Mouse (Mus musculus) adrenal gland, adult (tissue): ENCODE measurements around the gene Gm9945.

Experiments used
- DNase-seq, 2 experiments: peaks; one replicate each; pipeline ENCODE4 v3.0.0; 2022 to 2023; ENCODE audit warnings: low spot score in 1 of 2; ENCODE audit not compliant: inconsistent age in 2 of 2

The Gm9945 gene

DNA sequence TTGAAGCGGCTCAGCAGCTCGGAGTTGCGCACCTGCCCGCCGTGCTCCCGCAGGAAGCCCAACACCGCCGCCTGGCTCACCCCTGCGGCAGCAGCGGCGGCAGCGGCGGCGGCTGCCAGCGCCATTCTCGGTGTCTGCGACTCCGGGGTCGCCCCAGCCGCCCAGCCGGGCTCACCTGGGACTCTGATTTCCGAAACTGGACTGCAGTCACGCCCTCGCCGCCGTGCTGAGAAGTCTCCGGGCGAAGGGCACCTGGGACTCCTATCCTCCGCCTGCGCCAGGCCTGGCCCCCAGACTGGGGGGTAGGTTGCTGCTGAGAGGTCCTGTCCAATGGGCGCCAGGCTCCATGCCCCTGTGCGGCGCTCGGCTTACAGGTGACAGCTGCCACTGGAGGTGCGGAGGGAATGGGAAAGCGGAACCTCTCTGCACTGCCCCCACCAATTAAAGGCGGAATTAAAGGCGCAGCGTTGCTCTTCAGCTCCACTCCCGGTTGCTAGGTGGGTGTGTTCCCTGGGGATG, at the start of gene Gm9945, which contains the start of gene Sowaha:
Gene Gm9945 (plus strand): TSS at position 384 of the 519 bp plus-strand sequence.
Gene Sowaha (minus strand): TSS at position 492 of the 519 bp plus-strand sequence.
- DNase-seq = no peak

DNA sequence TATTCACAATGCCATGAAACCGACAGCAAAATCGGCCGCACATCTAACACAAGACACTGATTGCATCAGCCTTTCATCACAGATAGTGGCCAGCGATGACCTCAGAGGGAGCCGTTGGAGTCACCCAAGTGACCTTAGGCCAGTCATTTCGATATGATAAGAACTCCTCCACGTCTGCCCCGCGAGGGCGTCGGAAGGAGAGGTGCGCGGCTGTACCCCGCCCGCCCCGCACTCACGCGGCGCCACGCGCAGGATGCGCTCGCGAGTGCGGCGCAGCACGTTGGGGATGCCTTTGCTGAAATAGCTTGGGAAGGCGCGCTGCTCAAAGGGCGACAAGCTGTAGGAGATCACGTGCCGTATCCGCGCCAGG, 49.7 kb upstream of the Gm9945 start:
- no peak for DNase-seq

DNA sequence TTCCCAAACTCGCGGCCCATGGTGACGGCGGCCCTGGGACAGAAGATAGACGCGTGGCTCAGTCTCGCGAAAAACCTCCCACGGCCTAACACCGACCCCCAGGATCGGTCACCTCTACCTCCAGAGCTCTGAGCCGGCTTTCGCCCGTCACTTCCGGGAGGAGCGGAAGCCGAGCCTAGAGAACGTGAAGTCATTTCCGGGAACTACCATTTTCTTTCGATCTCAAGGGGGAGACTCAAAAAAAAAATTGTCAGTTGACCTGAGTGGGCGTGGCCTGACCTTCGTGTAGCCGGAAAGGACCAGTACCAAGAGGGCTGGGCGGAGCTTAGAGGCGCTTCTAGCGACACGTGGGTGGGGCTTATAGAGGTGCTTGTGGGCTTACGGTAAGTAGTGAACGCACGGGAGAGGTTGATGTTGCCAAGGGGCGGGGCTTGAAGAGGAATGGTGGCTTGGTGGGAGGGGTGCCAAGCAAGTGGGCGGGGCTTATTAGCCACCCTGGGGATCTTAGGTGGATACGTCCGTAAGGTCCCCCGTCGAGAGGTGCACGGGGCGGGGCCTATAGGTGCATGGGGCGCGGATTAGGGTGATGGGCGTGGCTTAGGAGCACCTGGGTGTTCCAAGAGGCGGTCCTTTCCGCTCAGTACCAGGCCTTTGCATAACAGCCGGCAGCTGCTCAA, 49.2 kb upstream of the Gm9945 start, which contains the start of the genes Uqcrq and Gdf9:
Gene Uqcrq (minus strand): TSS at position 162 of the 677 bp plus-strand sequence.
Gene Gdf9 (plus strand): TSS at position 354 of the 677 bp plus-strand sequence.
- peak; percentile 99 to 100 for DNase-seq

DNA sequence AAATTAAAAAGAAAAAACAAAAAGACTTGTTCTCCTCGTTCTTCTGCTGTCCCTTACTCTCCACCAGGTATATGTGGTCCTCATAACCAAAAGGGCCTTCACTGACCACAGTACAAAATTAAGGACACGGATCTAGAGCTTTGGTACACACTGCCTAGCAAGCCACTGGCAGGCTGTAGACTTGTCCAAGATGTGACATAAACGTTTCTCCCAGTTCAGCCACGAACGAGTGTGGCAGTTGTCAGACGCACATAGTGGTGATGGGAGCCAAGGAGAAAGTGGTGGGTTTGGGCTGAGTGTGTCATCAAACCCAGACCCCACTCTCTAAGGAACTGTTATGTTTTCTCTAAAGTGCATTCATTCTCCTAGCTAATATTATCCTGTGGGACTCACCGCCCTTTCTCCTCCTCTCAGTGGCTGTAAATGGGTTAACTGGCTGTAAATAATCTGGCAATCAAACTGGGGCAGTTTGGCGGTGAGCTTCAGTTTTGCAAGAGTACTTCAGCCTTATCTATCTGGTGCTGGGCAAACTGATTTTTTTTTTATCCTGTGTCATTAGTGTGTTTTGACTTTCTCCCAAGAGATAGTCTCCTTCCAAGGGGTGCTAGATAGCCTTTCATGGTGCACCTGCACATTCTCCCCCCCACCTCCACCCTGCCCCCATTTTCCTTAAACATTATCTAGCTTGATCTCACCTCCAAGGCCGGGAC, 48.5 kb upstream of the Gm9945 start:
- DNase-seq = no peak

DNA sequence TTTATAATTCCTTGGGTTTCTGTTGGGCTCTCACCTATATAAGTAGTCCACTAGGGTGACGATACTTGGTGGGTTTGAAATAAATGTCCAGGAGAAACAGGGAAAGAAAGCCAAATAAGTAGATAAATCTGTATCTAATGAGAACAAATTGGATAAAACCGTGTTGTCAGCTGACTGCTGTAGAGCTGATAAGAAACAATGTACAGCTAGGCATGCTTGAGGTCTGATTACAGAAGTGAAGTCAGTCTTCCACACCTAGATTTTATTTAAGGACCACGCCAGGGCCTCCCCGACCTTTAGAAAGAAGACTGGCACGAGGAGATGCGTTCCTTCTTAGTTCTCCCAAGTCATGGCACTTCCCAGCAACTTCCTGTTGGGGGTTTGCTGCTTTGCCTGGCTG, 46.9 kb upstream of the Gm9945 start:
- no peak for DNase-seq

DNA sequence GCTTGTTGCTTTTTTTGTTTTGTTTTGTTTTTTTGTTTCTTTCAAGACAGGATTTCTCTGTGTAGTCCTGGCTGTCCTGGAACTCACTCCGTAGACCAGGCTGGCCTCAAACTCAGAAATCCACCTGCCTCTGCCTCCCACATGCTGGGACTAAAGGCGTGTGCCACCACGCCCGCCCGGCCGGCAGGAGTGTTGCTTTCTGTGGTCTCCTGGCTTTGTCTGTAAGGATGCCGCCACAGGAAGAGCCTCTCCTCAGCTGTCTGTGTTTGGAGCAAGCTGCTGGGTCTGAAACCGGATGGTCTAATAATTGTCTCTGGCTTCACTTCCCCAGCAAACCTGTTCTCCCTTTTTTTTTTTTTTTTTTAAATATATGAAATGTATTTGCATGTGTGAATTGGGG, 44.5 kb upstream of the Gm9945 start:
- DNase-seq = no peak

DNA sequence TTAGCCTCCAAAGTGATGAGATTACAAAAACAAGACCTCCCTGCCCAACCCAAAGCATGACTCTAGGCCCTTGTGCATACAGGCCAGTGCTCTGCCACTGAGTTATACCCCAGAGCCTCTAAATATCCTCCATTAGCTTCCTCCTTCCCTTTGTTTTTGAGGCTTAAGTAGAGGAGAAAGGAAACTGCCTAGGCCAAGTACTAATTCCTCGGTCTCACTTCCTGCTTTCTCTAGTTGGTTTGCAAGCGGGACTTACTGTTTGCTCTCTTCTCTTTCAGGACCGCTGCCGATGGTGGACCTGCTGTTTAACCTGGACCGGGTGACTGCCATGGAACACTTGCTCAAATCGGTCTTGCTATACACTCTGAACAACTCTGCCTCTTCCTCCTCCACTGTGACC, 43.6 kb upstream of the Gm9945 start:
- DNase-seq = no peak

DNA sequence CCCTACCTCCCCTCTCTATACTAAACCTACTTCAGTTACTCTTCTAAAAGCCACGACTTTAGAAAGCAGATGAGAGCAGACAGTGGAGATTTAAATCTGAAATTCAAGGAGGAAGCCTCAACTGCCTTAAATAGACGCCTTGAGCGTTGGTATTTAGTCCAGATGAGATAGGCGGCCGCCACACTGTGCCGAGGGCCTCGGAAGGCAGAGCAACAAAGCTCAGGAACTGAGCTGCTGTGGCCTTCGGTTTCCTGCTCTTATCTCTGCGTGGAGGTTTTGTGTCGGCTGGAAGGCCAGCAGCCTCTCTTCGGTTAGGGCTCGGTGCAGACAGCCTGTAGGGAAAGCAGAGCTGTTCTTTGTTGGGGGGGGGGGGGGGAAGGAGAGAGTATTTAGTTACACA, 38.0 kb upstream of the Gm9945 start:
- DNase-seq = peak; percentile 64 to 82

DNA sequence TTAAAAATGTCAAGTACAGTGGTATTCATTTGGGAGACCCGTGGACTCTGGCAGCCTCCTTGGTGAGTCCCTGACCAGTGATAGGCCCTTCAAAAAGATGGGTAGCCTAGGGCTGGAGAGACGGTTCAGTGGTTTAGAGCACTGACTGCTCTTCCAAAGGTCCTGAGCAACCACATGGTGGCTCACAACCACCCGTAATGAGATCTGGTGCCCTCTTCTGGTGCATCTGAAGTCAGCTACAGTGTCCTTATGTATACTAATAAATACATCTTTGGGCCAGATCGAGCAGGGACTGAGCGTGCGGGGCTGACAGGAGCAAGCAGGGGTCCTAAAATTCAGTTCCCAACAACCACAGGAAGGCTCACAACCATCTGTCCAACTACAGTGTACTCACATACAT, 36.1 kb upstream of the Gm9945 start:
- peak; percentile 65 to 83 for DNase-seq

DNA sequence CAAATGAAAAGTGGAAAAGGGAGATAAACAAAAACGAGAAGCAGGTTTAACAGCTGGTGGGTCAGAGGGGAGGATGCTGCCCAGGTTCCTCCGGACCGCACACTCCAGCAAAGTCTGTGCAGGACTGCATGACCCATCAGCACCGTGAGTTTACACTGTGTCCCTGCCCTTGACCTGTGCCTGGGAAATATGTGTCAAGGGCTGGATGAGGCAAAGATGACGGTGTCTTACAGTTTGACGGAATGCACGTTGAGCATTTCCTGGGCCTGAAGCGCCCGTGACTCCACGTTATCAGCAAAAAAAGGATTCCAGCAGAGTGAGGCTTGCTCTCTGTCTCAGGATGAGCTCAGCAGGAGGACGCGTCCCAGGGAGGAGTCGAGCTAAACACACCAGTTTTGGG, 34.4 kb upstream of the Gm9945 start:
- peak; percentile 82 to 84 for DNase-seq

DNA sequence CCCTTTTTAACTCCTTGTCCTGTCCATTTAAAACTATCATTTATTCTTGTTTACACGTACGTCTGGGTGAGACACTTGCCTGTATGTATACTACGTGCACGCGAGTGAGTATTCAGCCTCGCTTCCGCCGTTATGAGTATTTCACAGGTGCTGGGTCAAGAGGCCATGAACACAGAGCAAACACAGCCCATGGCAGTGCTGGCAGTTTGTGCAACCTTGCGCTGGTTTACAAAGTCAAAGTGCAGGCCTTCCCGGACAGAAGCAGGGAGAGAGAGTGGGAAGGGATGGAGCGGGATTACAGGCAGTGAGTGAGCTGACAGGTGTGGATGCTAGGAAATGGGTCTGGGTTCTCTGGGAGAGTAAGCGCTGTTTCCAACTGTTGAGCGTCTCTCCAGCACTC, 33.8 kb upstream of the Gm9945 start:
- DNase-seq = no peak

DNA sequence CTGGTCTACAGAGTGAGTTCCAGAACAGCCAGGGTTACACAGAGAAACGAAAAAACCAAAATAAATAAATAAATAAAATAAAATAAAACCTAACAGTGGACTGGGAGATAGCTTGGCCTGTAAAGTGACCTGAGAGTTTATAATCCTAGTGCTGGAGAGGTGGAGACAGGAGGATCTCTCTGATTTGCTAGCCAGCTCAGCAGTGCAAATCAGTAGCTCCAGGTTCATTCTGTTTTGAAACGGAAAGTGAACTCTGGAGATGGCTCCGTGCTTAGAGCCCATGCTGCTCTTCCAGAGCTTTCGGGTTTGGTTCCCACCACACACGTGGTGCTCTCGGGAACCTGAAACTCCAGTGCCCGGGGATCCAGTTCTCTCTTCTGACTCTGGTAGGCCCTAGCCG, 32.0 kb upstream of the Gm9945 start:
- DNase-seq = no peak

DNA sequence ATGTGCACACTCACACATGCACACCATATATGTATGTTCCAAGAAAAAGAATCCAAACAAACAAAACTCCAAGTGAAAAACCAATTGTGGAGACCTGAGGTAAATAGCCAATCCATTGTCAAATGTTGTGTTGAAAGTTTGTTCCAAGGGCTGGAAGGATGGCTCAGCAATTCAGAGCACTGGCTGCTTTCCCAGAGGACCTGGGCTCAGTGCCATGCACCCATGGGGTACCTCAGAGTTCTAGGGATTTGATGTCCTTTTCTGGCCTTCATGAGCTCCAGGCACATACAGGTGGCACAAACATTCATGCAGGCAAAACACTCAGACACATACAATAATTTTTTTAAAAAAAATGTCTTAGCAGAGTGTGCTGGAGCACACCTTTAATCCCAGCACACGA, 31.4 kb upstream of the Gm9945 start:
- DNase-seq = peak; percentile 81 to 89

DNA sequence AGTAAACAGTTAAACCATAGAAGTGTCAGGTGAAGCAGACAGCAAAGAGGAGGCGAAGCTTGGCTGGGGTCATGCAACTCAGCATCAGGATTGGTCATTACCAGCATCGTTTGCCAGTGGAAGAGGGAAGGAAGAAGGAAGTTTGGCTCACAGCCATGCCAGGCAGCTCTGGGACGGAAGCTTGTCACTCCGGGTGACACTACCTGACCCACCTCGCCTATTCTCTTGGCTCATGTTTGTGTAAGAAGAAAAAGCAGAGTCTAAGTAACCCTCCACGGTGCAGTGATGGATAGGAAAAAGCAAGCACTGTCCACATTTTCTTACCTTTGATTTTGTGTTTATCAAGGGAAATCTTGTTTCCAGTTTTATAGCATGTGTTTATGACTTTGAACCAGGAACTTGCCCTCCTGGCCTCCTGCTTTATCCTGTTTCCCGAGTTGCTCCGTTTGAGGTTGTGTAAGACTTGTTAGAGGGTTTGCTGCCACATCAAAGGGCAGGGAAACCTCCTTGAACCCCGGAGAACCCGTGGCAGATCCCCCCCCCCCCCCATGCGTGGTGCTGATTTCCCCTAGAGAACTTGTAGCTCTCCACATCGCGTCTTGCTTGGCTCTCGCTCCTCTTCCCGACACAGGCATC, 29.8 kb upstream of the Gm9945 start:
- DNase-seq = no peak

DNA sequence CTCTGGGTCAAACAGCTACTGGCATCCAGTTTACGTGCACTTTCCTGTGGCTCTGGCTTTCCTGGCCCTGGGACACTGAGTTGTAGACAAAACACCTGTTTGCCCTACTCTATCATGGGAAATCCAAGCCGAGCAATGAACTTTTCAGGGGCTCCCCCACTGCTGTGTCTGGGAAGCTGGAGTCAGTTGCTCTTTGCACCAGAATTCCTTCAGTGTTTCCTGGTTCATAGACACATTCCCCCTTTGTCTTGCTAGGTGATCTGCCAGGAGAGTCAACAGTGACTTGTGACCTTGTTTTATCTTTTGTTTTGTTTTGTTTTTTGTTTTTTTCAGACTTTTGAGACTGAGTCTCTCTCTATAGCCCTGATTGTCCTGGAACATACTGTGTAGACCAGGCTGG, 28.6 kb upstream of the Gm9945 start:
- DNase-seq = no peak

DNA sequence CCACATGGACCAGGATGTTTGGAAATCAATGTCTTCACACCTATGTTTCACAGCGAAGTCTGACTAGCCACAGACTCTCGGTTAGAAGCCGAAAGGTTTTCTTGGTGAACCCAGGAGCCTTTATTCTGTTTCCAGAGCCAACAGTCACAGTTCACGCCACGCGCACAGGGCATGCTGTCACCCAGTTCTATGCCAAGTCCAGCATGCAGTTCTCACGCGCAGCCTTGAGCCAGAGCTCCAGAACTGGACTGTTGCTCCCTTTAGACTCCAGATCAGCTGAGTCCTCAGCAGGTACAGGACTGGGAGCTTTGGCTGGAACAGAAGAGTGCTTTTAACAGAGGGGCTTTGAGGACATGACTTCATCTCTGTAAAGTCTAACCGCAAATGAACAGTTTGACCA, 27.6 kb upstream of the Gm9945 start:
- DNase-seq = no peak

DNA sequence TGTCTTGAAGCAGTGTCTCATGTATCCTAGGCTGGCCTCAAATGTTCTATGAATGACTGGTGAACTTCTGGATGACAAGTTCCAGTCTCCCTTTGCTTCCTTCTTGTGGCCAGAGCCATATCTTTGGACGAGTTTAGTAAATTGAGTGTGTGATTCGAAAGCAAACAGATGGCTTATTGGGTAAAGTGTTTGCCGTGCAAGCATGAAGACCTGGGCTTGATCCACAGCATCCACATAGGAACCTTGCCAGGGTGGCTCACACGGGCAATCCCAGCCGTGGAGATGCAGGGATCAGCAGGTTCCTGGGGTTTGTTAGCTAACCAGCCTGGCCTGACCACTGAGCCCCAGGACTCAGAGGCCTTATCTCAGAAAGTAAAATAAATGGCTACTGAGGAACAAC, 26.9 kb upstream of the Gm9945 start:
- no peak for DNase-seq

DNA sequence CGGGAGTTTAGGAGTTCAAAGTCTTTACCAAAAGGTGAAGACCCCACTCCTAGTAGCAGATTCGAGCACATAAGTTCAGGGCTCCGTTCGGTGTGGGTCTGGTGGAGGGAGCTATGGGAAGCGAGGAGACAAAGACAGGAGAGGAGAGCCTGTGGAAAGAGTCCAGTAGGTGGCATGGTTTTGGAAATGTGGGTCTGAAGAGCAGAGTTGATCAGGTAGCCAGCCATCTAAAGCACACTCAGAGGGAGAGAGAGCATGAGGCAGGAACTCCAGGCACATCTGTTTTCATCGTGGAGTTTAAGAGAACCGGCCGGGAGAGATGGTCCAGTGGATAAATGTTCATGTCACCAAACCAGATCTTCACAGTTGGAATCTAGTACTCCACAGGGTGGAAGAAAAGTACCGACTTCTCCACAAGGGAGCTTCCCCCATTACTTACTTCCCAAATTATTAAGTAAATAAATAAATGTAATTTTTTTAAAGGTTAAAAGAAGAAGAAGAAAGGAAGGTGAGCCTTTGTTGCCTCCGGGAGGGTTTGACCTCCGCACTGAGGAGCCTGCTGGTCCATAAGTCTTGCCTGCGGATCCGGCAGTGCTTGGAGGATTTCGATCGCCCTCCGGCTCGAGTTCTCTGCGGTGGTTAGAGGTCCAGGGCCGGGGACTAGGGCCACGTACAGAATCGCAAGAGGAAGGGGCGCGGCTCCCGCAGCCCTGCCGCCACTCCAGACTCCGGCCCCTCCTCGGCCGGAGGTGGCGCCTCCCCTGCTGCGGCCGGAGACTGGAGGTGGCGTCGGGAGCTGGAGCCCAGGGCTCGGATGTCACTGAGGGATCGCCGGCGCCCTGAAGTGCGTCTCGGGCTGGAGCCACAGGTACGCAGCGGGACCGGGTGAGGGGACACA, 23.2 kb upstream of the Gm9945 start, which contains the start of the genes Gm10447 and Shroom1:
Gene Gm10447 (minus strand): TSS at position 637 of the 898 bp plus-strand sequence.
Gene Shroom1 (plus strand): TSS at position 732 of the 898 bp plus-strand sequence.
- peak; percentile 73 to 84 for DNase-seq

DNA sequence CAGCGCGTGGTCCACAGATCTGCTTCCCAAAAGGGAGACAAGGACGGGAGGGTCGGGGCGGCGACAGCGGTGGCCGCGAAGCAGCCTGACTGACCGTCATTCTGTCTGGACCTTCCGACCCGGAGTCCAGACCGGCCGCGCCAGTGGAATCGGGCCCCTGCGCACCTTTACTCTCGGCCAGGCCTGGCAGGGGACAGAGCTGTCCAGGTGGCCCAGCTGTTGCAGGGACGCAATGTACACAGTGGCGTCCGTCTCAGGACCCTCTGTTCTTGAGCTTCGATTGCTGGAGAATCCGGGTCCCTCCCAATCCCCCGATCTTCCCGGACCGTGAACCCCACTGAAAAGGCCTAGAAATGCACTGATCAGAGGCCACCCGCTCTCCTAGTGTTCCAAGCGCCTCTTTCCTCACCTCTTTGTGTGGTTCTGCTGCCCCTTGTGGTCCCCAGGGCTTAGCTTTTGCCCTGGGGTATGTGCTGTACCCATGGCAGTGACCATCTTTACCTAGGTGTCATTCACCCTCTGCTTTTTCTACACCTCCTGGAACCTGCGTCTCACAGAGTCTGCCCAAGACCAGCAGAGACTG, 22.5 kb upstream of the Gm9945 start:
- DNase-seq = peak in 1 of 2 experiments; percentile 64

DNA sequence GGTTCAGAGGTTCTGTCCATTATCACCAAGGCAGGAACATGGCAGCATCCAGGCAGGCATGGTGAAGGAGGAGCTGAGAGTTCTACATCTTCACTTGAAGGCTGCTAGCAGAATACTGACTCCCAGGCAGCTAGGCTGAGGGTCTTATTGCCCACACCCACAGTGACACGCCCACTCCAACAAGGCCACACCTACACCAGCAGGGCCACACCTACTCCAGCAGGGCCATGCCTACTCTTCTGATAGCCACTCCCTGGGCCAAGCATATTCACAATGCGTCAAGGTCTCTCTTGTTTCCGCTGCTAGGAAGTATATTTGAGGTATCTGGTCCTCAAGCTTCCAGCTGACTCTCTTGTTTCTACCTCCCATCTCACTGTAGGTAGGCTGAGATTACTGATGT, 21.0 kb upstream of the Gm9945 start:
- no peak for DNase-seq
